Mouse (Mus musculus) cerebellum, adult 2 months (tissue): ENCODE measurements around the gene Gm6040.

ENCODE experiments used
- CTCF ChIP-seq: fragments of 200-500 bp; IDR thresholded peaks from 2 replicates; pipeline ENCODE4 v1.5.1; 2011; ENCODE audit warnings: low read depth, mild to moderate bottlenecking, control low read depth, low read length, moderate library complexity, borderline replicate concordance; ENCODE audit not compliant: insufficient read depth
- POLR2A ChIP-seq: fragments of 200-500 bp; IDR thresholded peaks from 2 replicates; pipeline ENCODE4 v1.6.1; 2011; ENCODE audit warnings: low read length, control low read depth, borderline replicate concordance; ENCODE audit not compliant: insufficient read depth

- TF ChIP-seq CTCF (no peak), POLR2A (no peak)
These were observed 22.7 kb upstream of the Gm6040 start, which contains the start of gene AY761185 for GRCm38 (mm10) chr8:20944610-20945009.
